9 mouse cellular contexts compared by ENCODE assay signal in the genomic region with DNA sequence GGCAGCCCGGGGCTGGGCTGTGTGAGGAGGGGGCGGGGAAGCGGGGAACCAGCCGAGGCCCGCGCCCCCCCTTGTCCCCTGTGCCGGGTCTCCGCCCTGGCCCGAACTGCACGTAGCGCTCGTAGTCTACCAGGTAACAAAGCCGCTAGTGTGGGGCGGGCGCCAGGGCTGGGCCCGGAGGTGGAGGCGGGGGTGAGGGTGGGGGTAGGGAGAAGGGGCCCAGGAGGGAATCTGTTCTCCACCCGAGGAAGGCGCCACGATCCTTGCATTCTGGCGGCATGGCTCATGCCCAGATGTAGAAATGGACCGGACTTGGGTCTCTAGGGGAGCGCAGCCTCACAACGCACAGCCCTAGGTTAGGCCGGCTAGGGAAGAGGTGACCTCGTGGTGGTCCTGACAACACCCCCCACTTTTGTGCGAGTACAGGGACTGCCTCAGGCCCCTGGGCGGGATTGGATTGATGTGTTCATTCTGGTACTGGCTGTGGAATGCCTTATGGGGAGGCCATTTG. TPM values are rescaled to one million over a fixed set of nuclear protein-coding genes. Genes with fewer than 3 reads are reported as not detected.
DNase-seq lines count a peak whose midpoint lies in the region; ATAC-seq lines count a peak whose summit lies in the region.
"Had no signal": no experiment of that assay in that cellular context is flagged by ENCODE, and none has a peak within 500 bp of the region (broad histone marks: within the 10 kb centered on the region; RNA-seq: fewer than 3 reads in every experiment).

No protein-coding gene starts in this region.

- DNase-seq in heart, adult 9 months (ENCODE audit: low spot score in 2 of 2) = no peak
- peak; percentile 85 for DNase-seq in R1 (ENCODE audit: low read depth, low spot score)
- peak; percentile 70 for DNase-seq in hindbrain, embryonic 10.5 days (ENCODE audit: low spot score)
- DNase-seq in midbrain, embryonic 11.5 days (ENCODE audit: low spot score, missing footprints) = peak; percentile 93
- DNase-seq in right cerebral cortex, postnatal 25 days = no peak
- no peak for DNase-seq in right cerebral cortex, postnatal 36 days (ENCODE audit: low spot score in 2 of 2)

- no peaks in the 10 kb centered on the region for H3K36me3 ChIP-seq in heart, embryonic 12.5 days
- H3K36me3 ChIP-seq in hindbrain, embryonic 10.5 days = no peaks in the 10 kb centered on the region
- no peaks in the 10 kb centered on the region for H3K36me3 ChIP-seq in midbrain, embryonic 11.5 days (ENCODE audit: control insufficient read depth, insufficient read depth, low read length)

- H3K4me2 ChIP-seq in heart, embryonic 12.5 days = peak overlapping the region; percentile 50
- H3K4me2 ChIP-seq in midbrain, embryonic 11.5 days = peak overlapping the region; percentile 45

- 0 out of 2 replicates have a peak overlapping the region, but pooled peaks have one; percentile 9 for H3K4me3 ChIP-seq in heart, embryonic 12.5 days
- peak overlapping the region; percentile 47 for H3K4me3 ChIP-seq in hindbrain, embryonic 10.5 days
- 0 out of 2 replicates have a peak overlapping the region, but pooled peaks have one; percentile 1 for H3K4me3 ChIP-seq in midbrain, embryonic 11.5 days (ENCODE audit: low read depth, low read length)
- H3K4me3 ChIP-seq: erythroblast, embryonic 14.5 days had no signal

- ATAC-seq in heart, embryonic 12.5 days (ENCODE audit: insufficient number of reproducible peaks, low FRiP score) = peak; percentile 54; the same call in 1 of the 2 replicates
- ATAC-seq in midbrain, embryonic 11.5 days (ENCODE audit: low FRiP score) = peak; percentile 62
- ATAC-seq in megakaryocyte progenitor cell, adult 5-6 weeks (replicated peaks; ENCODE audit: poor library complexity) = no peak

- peak overlapping the region; percentile 34; the same call in 1 of the 2 replicates for H3K9ac ChIP-seq in heart, embryonic 12.5 days
- peak overlapping the region; percentile 59; the same call in 1 of the 2 replicates for H3K9ac ChIP-seq in midbrain, embryonic 11.5 days (ENCODE audit: low read length)

- 12% methylated on average over 28 of the region's 28 CpGs for WGBS in heart, embryonic 12.5 days
- WGBS in hindbrain, embryonic 10.5 days = 2% methylated on average over 28 of the region's 28 CpGs
- WGBS in midbrain, embryonic 11.5 days = under 1% methylated on average over 25 of the region's 28 CpGs

- H3K27me3 ChIP-seq in heart, embryonic 12.5 days (replicated peaks) = peaks cover 7% of the 10 kb centered on the region; the same call in 1 of the 2 replicates
- peaks cover 13% of the 10 kb centered on the region for H3K27me3 ChIP-seq in hindbrain, embryonic 10.5 days (ENCODE audit: insufficient read depth, poor library complexity, severe bottlenecking)
- H3K27me3 ChIP-seq in midbrain, embryonic 11.5 days (ENCODE audit: control insufficient read depth, insufficient read depth, low read length) = no peaks in the 10 kb centered on the region

- H3K9me3 ChIP-seq in heart, embryonic 12.5 days (replicated peaks) = no peaks in the 10 kb centered on the region
- H3K9me3 ChIP-seq in hindbrain, embryonic 10.5 days = no peaks in the 10 kb centered on the region
- no peaks in the 10 kb centered on the region for H3K9me3 ChIP-seq in midbrain, embryonic 11.5 days (ENCODE audit: control insufficient read depth, low read length)

- H3K27ac ChIP-seq in heart, embryonic 12.5 days (ENCODE audit: poor library complexity, severe bottlenecking) = peak overlapping the region; percentile 49
- peak overlapping the region; percentile 94 for H3K27ac ChIP-seq in hindbrain, embryonic 10.5 days
- peak overlapping the region; percentile 74 for H3K27ac ChIP-seq in midbrain, embryonic 11.5 days (ENCODE audit: low read depth, low read length)

- H3K4me1 ChIP-seq in heart, embryonic 12.5 days (replicated peaks) = peaks cover 73% of the 10 kb centered on the region
- peaks cover 88% of the 10 kb centered on the region for H3K4me1 ChIP-seq in hindbrain, embryonic 10.5 days (replicated peaks)
- H3K4me1 ChIP-seq in midbrain, embryonic 11.5 days (ENCODE audit: control insufficient read depth, insufficient read depth, low read length) = peaks cover 42% of the 10 kb centered on the region

RNA-seq across cellular contexts. Expression of a gene that starts 35.5 kb away (rescaled TPM):
- 330 and 331 TPM in 2 replicates for polyA plus RNA-seq in heart, embryonic 12.5 days (2016; fragmentation: Nextera tagmentation; extraction: Ambion mirVana)
- 153 and 228 TPM in 2 replicates for polyA plus RNA-seq in hindbrain, embryonic 10.5 days (2016; fragmentation: Nextera tagmentation; extraction: Ambion mirVana)
- 152 and 158 TPM in 2 replicates for polyA plus RNA-seq in midbrain, embryonic 11.5 days (2014; fragmentation: Nextera tagmentation; extraction: Ambion mirVana)
- total RNA-seq in megakaryocyte progenitor cell, adult 5-6 weeks (2015) = 7.7 and 11.5 TPM in 2 replicates
- 7.4 and 8.6 TPM in 2 replicates for total RNA-seq in megakaryocyte progenitor cell, adult 5-6 weeks (2017)

Comparison
In these comparisons a context has a peak if more than half of its experiments do, and no peak if none do; other contexts are left out.
1. DNase-seq: peak in R1 (single experiment), hindbrain, embryonic 10.5 days (single experiment) and midbrain, embryonic 11.5 days (single experiment); none in heart, adult 9 months (0 of 2), right cerebral cortex, postnatal 25 days (single experiment) and right cerebral cortex, postnatal 36 days (0 of 2).
2. Peak in every context shown above with its lines, with median percentiles within 50 percentile points of each other: H3K27ac ChIP-seq and H3K4me3 ChIP-seq.